Mouse (Mus musculus) kidney, adult 8-10 months (tissue): ENCODE data around the gene Uqcc3.
"Not testable (repeated sequence)": the region's sequence is repeated elsewhere in the genome, so short reads cannot be mapped to it uniquely, and the experiment has no call there.

Source experiments
- DNase-seq, 2 experiments: peaks; one replicate each; pipeline ENCODE4 v3.0.0; 2022

Gene Uqcc3

DNA sequence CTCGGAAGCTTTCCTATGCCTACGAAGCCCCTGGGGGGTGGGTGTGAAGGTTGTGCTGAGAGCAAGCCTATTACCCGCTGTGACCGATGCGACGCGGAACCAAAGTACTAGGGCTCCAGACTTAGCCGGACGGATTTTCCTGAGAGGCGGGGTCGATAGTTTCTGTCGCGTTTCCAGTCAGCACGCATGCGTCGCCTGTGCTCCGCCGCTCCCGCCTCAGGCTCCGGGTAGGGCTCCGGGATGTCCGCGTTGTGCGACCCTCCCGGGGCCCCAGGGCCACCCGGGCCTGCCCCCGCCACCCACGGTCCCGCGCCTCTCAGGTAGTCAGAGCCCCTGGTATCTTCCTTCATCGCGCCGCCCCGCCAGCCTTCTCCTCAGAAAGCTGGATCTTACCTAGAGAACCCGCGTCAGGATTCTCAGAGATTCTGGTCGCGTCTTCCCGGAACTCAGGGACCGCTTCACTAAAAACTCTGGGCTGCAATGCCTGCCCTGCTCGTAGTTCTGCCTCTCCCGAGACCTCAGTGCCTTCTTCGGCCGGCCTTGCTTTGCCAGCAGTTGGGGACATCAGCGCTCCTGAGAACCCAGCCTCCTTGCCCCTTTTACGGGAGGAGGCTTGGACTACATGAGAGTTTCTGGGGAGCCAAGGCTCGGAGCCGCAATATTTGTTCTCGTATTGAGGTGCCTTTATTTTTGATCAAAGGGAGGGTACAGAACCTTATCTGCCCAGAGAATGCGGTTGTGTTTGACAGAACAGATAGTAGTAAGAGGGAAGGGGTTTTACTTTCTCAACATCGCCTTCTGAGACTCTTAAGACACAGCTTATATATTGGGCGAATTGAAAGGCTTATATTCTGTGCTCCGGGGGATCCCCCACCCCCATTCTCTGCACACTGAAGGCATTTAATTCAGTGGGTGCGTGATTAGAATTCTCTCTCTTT lies 12.4 kb upstream of the Uqcc3 start, which contains the start of gene Ints5:
Gene Ints5 (plus strand): TSS at position 177 of the 938 bp plus-strand sequence.
- DNase-seq = peak; percentile 75 to 84

DNA sequence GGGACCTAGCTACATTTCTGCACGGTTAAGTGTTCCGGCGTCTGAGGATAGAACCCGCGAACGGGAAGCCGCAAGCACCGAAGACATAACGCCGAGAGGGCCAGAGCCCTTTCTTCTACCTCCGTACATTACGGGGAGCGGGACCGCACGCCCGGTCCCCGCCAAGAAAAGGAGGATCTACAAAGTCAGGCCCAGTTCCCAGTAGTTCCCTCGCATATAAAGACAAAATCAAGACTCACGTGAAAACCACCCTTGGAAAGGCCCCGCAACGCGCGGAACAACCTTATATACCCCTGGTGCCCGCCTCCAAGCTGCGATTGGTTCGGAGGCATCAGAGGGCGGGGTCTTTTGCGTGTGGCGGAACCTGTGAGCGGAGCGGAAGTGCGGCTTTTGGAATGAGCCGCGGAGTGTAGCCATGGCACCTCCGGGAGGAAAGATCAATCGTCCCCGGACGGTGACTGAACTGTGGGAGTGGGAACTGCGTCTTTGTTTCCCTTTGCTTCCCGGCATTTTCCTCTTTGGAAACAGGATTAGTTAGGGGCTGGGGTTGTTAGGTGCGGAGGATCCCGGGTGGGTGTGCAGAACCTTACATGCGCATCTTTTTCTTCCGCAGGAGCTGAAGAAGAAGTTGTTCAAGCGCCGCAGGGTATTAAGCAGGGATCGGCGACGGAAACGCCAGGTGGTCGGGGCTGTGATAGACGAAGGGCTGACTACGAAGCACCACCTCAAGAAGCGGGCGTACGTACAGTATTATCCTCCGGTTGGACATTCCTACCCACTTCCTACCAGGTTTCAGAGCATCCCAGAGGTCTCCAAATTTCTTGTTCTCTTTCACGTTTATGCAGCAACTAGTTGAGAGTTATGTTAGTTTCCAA lies 8.0 kb upstream of the Uqcc3 start, which contains the start of the genes 1810009A15Rik and Gm49416:
Gene 1810009A15Rik (plus strand): TSS at position 343 of the 875 bp plus-strand sequence.
Gene Gm49416 (plus strand): TSS at position 416 of the 875 bp plus-strand sequence.
- DNase-seq = peak; percentile 94 to 95

DNA sequence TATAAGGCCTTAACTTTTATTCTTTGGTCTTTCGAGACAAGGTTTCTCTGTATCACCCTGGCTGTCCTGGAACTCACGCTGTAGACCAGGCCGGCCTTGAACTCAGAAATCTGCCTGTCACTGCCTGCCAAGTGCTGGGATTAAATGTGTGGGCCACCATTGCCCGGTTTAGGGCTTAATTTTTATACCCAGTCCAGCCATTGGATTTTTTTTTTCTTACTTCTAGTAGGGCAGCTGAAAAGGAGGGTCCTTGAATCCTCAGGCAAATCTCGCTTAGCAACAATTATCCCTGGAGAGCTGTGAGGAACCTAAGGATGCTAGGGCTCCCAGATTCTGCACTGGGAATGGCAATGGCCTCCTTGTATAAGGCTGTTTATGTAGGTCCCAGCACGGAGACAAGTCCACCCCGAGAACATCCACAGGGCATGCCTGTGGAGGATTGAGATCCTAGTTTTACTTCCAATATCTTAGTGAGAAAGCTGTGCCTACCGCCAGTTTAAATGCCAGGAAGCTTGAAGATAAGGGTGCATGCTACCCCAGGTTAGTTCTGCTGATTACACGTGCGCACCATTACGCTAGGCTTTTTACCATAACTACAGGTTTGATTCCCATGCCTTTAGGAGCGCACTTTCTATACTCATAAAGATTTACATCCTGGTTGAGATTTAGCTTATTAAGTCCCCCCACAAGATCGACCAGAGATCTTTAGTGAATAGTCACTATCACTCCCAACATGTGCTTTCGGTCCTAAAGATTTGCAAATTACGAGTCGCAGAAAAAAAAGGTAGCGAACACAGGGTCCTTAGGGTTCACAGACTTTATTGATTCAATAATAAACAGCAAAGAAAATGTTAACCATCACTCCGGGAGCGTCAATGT lies 7.1 kb upstream of the Uqcc3 start:
- DNase-seq = no peak

DNA sequence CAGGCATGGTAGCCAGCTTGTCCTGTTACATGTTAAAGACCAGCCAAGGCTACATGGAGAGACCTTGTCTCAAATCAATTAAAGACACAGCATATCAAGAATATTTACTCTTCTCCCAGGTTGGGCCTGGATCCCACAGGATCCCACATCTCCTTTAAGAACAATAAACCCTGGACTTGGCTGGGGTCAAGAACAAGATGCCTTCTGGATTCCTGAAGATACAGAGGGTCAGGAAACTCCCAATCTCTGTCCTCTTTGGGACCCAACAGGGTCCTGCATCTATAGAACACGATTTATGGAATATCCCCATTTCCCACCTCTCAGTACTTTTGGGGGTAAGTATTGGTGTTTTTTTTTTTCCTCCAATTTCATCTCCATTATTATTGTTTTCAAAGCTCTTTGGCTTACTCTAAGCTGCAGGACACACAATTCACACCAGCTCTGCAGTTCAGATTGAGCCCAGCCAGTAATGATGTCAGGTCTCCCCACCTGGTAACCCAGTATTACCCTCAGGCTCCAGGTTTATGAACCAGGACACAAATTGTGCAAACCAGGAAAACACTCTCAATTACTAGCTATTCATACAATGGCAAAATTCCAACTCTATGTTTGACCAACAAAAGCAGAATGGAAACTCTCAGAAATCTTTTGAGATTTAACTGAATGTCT lies 6.3 kb upstream of the Uqcc3 start:
- no peak for DNase-seq

DNA sequence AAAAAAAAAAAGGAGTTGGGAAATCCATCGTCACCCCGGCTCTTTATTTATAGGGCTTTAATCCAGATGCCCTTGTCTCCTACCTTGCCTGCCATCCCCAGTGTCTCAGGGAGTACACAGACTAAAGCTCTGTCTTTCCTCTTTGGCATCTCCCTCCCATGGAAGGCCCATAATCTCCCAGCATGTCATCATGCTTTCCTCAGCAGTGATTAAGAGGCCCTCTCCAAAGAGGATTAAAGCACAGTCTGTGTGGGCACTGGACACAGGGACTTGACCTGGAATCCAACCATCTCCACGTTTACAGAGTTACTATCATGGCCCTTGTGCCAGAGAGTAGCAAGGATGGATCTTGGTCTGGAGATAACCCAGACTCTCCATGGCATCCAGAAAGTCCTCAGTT lies 2.9 kb upstream of the Uqcc3 start, which contains the start of the genes Lbhd1 and Gm49403:
Gene Lbhd1 (plus strand): TSS at position 117 of the 400 bp plus-strand sequence.
Gene Gm49403 (plus strand): TSS at position 315 of the 400 bp plus-strand sequence.
- DNase-seq = no peak

DNA sequence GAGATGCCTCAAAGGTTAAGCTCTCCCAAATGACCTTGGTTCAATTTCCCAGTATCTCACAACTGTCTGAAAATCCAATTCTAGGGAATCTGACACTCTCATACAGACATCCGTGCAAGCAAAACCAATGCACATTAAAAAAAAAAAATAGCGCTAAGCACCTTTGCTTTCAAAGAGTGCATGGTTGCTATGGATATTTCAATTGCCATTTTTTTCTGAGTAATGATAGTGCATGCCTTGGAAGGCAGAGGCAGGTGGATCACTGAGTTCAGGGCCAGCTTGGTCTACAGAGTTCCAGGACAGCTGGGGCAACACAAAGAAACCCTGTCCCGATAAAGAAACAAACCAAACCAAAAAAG lies 290 bp upstream of the Uqcc3 start:
- no peak for DNase-seq

DNA sequence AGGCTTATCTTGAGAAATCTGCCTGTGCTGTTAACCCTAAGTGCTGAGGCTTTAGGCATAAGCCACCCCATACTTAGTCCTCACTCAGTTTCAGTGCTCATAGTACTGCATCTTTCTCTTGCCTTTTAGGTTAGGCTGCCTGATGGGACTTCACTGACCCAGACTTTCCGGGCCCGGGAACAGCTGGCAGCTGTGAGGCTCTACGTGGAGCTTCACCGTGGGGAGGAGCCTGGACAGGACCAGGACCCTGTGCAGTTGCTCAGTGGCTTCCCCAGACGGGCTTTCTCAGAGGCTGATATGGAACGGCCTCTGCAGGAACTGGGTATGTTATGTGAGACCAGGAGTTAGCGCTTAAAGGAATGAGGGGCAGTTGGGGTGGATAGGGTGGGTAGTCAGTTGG lies 5.7 kb downstream of the Uqcc3 start:
- DNase-seq = no peak

DNA sequence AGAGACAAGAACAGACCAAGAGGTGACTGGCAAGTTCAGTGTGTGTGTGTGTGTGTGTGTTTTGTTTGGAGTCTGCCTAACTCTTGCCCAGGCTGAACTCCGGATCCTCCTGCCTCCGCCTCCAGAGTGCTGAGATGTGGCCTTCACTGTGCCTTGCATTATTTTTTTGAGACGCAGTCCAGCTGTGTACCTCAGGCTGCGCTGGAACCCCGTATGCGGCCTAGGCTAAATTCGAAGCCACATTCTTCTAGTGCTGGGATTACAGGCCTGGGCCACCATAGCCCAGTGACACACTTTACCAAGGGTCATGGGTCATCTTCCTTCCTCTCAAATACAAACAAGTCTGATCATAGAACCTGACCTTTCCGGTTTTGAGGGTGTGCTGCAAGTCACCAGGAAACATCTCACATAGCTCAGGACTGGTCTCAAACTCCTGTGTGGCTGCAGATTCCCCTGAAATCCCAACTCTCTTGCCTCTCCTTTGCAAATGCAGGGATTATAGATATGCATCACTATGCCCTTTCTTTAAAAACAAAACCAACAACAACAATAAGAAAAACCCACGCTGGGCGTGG lies 8.4 kb downstream of the Uqcc3 start:
- DNase-seq = no peak

DNA sequence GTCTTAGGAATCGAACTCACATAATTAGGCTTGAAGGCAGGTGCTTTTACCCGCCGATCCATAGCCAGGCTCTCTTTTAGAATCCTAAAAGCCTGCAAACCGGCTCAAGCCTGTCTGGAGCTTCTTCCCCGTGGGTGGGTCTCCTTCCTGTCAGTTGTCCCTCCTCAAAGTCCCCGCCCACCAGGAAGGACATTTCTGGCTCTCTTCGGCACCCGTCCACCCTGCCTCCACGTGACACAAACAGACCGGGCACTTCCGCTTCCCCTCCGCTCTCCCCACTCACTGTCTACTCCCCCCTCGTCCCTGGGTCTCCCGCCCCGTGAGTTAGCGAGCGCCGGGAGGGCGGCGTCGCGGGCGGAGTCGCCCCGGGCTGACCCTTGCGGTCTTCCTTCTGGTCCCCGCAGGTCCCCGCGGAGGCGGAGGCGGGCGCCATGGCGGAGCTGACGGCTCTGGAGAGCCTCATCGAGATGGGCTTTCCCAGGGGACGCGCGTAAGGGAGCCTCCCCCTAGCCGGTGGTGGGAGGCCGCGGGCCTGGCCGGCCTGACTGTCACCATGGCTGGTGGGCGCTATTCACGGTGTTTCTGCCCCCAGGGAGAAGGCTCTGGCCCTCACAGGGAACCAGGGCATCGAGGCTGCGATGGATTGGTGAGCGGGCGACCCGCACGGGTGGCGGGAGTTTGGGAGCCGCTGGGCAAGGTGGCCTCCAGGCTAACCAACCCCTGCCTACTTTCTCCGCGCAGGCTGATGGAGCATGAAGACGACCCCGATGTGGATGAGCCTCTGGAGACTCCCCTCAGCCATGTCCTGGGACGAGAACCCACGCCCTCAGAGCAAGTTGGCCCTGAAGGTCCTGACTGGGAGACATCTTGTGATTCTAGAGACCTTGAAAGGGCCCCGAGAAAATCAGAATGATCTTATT lies 9.2 kb downstream of the Uqcc3 start, which contains the start of gene Ubxn1:
Gene Ubxn1 (plus strand): TSS at position 230 of the 920 bp plus-strand sequence.
- peak; percentile 98 for DNase-seq

DNA sequence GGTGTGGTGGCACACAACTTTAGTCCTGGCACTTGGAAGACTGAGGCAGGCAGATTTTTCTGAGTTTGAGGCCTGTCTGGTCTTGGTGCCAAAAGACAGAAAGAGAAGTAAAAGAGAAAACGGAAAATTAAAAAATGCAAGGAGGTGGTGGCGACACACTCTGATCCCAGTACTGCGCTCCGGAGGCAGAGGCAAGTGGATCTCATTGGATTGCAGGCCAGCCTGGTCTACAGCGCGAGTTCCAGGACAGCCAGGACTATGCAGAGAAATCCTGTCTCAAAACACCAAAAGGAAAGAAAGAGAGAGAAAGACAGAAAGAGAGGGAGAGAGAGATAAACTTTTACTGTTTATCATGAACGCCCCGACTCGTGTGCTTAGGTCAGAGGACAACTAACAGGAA lies 9.9 kb downstream of the Uqcc3 start:
- no peak for DNase-seq

DNA sequence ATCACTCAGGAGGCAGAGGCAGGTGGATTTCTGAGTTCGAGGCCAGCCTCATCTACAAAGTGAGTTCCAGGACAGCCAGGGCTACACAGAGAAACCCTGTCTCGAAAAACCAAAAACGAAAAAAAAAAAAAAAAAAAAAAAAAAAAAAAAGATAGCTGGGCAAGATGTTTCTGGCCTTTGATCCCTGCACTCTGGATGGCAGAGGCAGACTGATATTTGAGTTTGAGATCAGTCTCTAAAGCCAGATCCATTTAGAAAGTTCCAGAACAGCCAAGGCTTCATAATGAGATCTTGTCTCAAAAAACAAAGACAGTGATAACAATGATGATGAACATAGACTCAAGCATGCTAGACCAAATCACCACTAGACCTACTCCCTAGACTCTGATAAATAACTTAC lies 10.3 kb downstream of the Uqcc3 start:
- not testable (repeated sequence) for DNase-seq

DNA sequence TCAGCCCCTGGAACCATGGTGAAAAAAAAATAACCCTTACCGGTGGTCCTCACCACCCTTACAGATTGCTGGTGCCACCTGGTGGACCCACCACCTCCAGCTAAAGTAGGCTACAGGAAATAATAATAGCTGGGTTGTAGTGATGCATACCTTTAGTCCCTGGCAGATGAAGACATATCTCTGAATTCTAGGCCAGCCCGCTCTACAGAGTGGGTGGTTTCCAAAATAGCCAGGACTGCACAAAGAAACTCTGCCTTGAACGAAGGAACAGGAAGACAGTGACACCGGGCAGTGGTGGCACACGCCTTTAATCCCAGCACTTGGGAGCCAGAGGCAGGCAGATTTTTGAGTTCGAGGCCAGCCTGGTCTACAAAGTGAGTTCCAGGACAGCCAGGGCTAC lies 16.5 kb downstream of the Uqcc3 start:
- DNase-seq = no peak

DNA sequence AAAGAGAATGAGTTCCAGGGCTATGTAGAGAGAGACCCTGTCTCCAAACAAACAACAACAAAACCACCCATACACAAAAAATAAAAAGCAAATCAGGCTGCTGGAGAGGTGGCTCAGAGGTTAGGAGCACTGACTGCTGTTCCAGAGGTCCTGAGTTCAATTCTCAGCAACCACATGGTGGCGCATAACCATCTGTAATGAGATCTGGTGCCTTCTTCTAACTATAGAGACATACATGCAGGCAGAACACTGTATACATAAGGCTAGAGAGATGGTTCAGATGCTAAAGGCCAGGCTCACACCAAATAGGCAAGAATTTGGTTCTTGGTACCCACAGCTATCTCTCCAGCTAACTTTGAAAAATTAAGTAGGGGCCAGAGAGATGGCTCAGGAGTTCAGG lies 21.7 kb downstream of the Uqcc3 start:
- no peak for DNase-seq

DNA sequence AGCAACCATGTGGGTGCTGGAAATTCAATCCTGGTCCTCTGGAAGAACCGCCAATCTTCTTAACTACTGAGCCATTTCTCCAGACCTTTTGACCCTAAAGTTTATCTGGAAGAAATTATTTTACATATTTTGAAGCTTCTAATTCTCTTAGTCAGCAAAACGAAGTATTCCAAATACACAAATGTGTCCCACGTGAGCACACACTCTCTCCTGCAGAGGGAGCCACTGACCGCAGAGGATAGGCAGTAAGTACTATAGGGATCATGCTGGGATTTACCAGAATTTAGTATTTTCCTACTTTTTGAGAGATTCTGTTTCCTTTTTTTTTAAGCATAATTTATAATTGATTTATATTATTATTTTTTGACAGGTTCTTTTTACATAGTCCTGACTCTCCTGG lies 23.0 kb downstream of the Uqcc3 start:
- DNase-seq = peak; percentile 52 to 64

DNA sequence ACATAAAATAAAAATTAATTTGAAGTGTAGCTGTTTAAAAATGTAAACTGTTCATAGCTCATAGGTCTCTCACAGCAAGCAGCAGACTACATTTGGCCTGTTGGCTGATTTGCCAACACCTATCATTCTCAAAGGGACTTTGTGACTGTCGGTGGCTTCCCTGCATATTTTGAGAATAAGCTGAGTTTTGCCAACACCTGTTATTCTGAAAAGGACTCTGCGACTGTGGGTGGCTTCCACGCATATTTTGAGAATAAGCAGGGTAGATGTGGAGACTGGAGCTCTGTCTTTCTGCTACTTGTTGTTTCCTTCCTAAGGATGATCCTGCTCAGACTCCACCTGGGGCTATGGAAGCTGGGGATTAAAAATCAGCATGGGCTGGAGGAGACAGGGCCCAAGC lies 27.6 kb downstream of the Uqcc3 start:
- DNase-seq = no peak

DNA sequence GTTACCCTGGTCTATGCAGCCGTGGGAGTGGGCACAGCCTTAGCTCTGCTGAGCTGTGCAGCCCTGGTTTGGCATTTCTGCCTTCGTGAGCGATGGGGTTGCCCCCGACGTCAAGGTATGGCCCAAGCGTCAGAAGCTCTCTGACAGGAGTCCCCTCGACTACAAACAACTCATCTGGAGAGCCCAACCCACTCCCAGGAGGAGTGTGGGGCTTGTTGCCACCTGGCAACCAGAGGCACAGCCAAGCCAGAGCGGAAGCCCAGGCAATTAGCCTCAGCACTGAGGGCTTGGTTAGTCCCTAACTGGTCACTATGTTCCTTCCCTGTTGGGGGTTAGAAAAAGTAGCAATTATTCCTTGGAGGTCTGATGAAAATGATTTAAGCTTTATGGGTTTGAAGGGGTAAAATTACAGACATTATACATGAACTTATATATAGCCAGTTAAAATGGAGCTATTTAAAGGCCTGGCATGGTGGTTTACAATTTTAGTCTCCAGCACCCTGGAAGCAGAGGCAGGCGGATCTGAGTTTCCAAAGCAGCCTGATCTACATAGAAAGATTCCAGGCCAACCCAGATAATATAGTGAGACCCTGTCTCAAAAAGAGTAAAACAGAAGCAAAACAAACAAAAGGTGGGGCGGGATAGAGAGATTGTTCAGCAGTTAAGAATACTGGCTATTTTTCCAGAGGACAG lies 28.3 kb downstream of the Uqcc3 start:
- no peak for DNase-seq

DNA sequence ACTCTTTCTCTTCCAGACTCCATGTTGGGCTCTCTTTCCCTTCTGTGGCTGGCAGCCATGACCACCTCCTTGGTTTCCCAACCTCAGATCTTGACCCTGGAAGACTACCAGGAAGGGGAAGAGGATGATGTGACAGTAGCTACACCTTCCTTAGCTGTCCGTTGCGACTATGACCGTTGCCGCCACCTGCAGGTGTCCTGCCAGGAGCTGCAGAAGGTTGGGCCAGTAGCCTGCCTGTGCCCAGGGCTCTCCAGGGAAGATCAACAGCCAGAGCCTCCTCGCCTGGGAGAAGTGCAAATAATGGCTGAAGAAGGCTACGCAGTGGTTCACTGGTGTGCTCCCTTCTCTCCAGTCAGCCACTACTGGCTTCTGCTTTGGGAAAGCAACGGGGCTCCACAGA lies 29.1 kb downstream of the Uqcc3 start:
- no peak for DNase-seq

DNA sequence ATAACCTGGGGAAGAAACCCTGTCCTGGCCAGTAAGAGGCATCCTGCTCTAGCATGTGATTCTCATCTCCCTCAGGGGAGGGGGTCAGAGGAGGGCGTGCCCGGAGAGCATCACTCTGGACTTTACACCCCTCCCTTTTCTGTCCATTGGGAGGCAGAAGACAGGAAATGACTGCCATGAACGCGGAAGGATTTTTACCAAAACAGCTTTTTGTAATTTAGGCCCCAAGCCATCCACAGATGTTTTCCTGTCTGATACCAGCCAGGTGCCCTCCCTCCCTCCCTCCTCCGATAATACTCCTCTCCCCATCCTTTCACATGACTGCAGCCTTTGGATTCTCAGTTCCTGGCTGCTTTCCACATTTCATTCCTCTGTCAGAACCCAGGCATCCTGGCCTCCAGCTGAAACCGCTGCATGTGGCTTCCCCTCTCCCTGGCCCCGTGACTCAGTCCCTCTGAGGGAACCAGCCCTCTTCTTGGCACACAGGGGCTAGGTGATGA lies 30.3 kb downstream of the Uqcc3 start, which contains the start of gene Lrrn4cl:
Gene Lrrn4cl (plus strand): TSS at position 367 of the 500 bp plus-strand sequence.
- no peak for DNase-seq

DNA sequence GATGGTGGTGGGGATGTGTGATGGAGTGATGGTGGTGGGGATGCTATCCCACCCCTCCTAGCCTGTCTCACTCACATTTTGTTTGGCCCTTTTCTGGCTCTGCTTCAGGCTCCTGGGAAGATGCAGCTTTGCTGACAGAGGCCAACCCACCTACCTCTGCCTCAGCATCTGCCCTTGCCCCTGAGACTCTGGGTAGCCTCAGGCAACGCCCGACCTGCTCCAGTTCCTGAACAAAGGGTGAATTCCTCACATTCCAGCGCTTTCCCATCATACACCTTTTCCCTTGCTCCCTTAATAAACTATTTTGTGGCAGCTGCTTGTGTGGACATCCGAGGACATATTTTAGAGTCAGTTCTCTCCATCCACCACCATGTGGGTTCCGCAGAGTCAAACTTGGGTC lies 32.4 kb downstream of the Uqcc3 start:
- no peak for DNase-seq
